Mouse (Mus musculus) CH12.LX (cell line): ENCODE measurements at regions not wholly inside any gene's neighbourhood (a gene's known extent, or its start where the extent isn't known, plus 50 kb on each side); places are given as distances from the start of the nearest gene placed in this dataset.

Experiments
- CTCF ChIP-seq, 2 experiments: IDR thresholded peaks in 1 of 2; conservative IDR thresholded peaks in 1 of 2; 2 replicates each; pipeline ENCODE4 v1.5.1; 2011 to 2012; ENCODE audit warnings: low read depth in 2 of 2, low read length in 2 of 2, improper control_type of control experiment in 1 of 2, inconsistent platforms in 1 of 2, mild to moderate bottlenecking in 1 of 2, moderate library complexity in 1 of 2
- MXI1 ChIP-seq: IDR thresholded peaks from 2 replicates; pipeline ENCODE4 v1.6.1; 2011; ENCODE audit warnings: mild to moderate bottlenecking, low read depth, low read length, improper control_type of control experiment
- TCF12 ChIP-seq: IDR thresholded peaks from 2 replicates; pipeline ENCODE4 v1.6.1; 2014; ENCODE audit warnings: low read depth, mild to moderate bottlenecking, inconsistent platforms, low read length, improper control_type of control experiment
- ZC3H11A ChIP-seq: IDR thresholded peaks from 2 replicates; pipeline ENCODE4 v1.6.1; 2012; ENCODE audit warnings: low read depth, mild to moderate bottlenecking, inconsistent platforms, low read length, improper control_type of control experiment

DNA sequence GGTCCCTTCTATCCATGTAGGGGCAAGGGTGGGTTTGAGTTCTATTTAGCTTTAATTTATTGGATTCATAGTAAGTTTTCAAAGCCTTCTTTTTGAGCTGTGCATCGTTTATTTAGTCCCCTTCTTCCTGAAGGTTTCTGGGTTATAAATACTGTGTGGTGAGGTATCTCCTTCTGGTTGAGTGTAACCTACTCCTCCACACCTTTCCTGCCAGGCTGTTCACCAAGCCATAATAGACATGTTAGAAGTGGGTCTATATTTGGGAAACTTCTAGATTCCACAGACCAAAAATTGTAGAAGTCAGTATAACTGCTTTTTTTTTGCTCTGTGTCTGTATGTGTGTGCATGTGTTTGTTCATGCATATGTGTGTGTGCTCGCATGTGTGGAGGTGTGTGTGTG, 240.9 kb upstream of the Arpp21 start:
- TF ChIP-seq TCF12 (no peak), CTCF (conservative IDR thresholded peaks at IDR 0.05 in 1 of 2, IDR thresholded peaks at IDR 0.05 in 1 of 2; ENCODE audit: low read depth in 2 of 2, low read length in 2 of 2) (no peak), MXI1 (no peak), ZC3H11A (no peak)
